Mouse (Mus musculus): ENCODE measurements around the gene Susd3. TPM values are rescaled to one million over a fixed set of nuclear protein-coding genes. Genes with fewer than 3 reads are reported as not detected.

Susd3 gene
- total RNA-seq, 2 experiments from 2014 or later = 0.55 to 1.3 TPM

- no peak for DNase-seq
These were observed 35.6 kb downstream of the Susd3 start for GRCm38 (mm10) chr13:49212711-49213500.

GRCm38 (mm10) chr13:49209306-49209705, 39.2 kb downstream of the Susd3 start:
- DNase-seq = no peak

GRCm38 (mm10) chr13:49206341-49206740, 42.2 kb downstream of the Susd3 start:
- DNase-seq = no peak

- peak; percentile 85 to 93 for DNase-seq
These were observed 43.0 kb downstream of the Susd3 start for GRCm38 (mm10) chr13:49205381-49205998.

- no peak for DNase-seq
These were observed 46.0 kb downstream of the Susd3 start for GRCm38 (mm10) chr13:49202556-49202955.

- peak in 1 of 2 experiments; percentile 70 for DNase-seq
These were observed 47.8 kb downstream of the Susd3 start for GRCm38 (mm10) chr13:49200688-49201087.

GRCm38 (mm10) chr13:49199891-49200290, 48.6 kb downstream of the Susd3 start:
- DNase-seq = no peak

GRCm38 (mm10) chr13:49198734-49199133, 49.8 kb downstream of the Susd3 start:
- DNase-seq = peak in 1 of 2 experiments; percentile 58

GRCm38 (mm10) chr13:49196766-49197165, 51.7 kb downstream of the Susd3 start:
- DNase-seq = peak in 1 of 2 experiments; percentile 78

GRCm38 (mm10) chr13:49196211-49196610, 52.3 kb downstream of the Susd3 start:
- DNase-seq = no peak

- no peak for DNase-seq
These were observed 52.9 kb downstream of the Susd3 start for GRCm38 (mm10) chr13:49195651-49196050.

- no peak for DNase-seq
These were observed 53.7 kb downstream of the Susd3 start for GRCm38 (mm10) chr13:49194811-49195210.

- DNase-seq = no peak
These were observed 54.9 kb downstream of the Susd3 start for GRCm38 (mm10) chr13:49193650-49194049.

GRCm38 (mm10) chr13:49192156-49192855, 56.2 kb downstream of the Susd3 start:
- DNase-seq = no peak

GRCm38 (mm10) chr13:49191673-49192035, 56.9 kb downstream of the Susd3 start:
- no peak for DNase-seq

GRCm38 (mm10) chr13:49190876-49191672, 57.4 kb downstream of the Susd3 start:
- DNase-seq = no peak

- DNase-seq = peak; percentile 72 to 87
These were observed 58.3 kb downstream of the Susd3 start for GRCm38 (mm10) chr13:49189970-49190870.

GRCm38 (mm10) chr13:49188966-49189360, 59.5 kb downstream of the Susd3 start:
- DNase-seq = no peak

- DNase-seq = no peak
These were observed 60.1 kb downstream of the Susd3 start for GRCm38 (mm10) chr13:49188219-49188965.
